Mouse (Mus musculus): ENCODE measurements around the gene Pde8b. TPM values are rescaled to one million over a fixed set of nuclear protein-coding genes. Genes with fewer than 3 reads are reported as not detected.
"Not testable (repeated sequence)": the region's sequence is repeated elsewhere in the genome, so short reads cannot be mapped to it uniquely, and the experiment has no call there.

The Pde8b gene
- polyA plus RNA-seq, 1 experiment: 7.4 TPM

DNA sequence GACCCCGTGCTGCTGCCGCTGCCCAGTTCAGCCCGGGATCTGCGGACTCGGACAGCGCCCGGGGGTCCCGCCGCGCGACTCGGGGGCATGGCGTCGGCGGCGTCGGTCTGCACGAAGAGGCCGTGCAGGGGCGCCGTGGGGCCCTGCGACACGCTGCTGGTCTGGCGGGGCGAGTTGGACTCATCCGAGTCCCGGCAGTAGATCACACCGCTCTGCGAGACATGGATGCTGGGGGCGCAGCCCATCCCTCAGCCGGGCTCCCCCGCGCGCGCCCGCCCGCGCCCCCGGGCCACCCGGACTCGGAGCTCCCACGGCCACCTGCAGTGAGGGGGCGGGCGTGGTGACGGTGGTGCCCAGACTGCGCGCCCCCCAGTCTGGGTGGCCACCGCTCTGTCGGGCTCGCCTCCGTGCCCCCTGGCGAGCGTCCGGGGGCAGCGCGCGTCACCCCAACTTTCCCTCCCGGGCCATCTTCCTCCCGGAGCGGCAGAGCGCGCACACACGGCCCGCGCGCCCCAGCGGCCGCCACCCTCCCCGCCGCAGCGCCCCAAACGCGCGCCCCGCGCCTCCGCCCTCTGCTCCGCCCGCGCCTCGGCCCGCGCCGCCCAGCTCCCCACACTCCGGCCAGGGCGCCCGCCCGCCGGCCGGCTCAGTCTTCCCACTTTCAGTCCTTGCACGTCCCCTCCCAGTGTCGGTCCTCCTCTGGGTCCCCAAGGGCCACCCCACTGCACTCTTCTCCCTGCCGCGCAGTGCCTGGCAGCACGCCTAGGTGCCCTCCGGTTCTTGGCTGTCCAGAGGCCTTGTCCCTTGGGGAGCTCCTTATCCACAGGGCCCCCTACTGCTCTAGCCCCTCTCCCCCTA, 27.3 kb downstream of the Pde8b start:
- no peak for DNase-seq (ENCODE audit: low read depth, low spot score)
- WGBS: 2% methylated on average over 95 of the region's 96 CpGs

DNA sequence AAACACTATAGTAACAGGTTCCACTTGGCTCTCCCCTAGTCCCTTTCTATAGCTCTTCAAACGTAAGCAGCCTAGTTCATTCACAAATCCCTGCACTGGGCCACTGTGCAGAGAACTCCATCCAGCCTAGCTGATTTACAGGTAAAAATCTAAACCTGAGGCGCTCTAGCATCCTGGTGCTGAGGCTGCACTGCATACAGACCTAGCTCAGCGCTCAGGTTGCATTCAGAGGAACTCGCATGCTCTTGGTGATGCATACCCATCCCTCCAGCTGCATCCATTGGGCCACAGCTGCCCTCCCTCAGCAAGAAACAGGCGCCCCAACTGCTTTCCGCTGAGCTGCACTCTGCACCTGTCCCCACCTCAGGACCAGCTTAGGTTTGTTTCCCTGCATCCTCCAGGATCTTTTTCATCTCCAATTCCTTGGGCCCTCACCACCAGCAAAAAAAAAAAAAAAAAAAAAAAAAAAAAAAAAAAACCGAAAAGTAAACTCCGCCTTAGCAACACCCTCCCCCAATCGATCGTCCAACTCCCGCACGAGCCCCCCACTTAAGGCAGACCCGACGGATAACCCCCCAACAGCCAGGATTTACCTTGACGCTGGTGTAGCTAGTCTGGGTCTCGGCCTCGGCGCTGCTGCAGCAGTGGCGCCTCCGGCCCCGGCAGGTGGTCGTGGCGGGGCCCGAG, 28.1 kb downstream of the Pde8b start:
- 15% methylated on average over 24 of the region's 24 CpGs for WGBS
- no peak for DNase-seq (ENCODE audit: low read depth, low spot score)

DNA sequence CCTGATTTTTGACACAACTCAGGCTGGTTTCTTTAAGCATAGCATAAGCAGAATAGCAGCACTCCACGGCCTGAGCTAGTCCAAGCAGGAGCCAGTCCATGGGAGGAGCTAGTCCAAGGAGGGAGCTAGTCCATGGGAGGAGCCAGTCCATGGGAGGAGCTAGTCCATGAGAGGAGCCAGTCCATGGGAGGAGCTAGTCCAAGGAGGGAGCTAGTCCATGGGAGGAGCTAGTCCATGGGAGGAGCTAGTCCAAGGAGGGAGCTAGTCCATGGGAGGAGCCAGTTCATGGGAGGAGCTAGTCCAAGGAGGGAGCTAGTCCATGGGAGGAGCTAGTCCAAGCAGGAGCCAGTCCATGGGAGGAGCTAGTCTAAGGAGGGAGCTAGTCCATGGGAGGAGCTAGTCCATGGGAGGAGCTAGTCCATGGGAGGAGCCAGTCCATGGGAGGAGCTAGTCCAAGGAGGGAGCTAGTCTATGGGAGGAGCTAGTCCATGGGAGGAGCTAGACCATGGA, 34.4 kb downstream of the Pde8b start:
- WGBS: 45% methylated on average over 1 of the region's 1 CpGs
- not testable (repeated sequence) for DNase-seq (ENCODE audit: low read depth, low spot score)

DNA sequence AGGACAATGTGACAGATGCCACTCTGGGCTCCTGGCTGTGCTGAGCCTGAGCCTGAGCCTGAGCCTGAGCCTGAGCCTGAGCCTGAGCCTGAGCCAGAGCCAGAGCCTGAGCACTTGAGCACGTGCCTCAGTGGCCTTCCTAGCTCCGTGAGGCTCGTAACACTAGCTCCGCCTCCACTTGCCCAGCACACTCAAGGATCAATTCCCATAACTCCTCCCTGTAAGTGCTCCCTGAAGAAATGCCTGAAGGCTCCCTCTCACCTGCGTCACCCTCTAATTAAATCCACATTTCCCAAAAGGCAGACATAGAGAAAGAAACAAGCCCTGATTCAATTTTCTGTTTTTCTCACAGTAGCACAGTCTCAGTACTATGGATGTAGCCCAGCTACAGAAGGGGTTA, 37.8 kb downstream of the Pde8b start:
- DNase-seq (ENCODE audit: low read depth, low spot score): no peak
- 81% methylated on average over 5 of the region's 5 CpGs for WGBS

DNA sequence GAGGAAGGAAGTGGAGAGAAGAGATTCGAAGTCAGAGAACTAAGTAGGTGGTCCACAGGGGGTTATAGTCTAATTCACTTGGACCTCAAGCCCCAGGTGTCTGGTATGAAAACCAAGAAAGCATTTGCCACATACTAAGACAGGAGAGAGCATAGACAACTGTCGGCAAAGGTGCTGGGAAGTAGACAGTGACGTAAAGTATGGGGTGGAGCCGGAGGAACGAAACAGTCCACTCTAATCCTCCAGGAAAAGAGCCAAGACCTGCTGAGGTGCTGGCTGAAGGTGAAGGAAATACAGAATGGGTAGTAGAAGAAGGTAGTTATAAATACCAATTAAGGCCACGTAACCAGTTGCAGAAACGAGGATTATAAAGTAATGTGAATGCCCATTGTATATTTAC, 42.8 kb downstream of the Pde8b start:
- peak; percentile 55 for DNase-seq (ENCODE audit: low read depth, low spot score)
- 33% methylated on average over 7 of the region's 7 CpGs for WGBS

DNA sequence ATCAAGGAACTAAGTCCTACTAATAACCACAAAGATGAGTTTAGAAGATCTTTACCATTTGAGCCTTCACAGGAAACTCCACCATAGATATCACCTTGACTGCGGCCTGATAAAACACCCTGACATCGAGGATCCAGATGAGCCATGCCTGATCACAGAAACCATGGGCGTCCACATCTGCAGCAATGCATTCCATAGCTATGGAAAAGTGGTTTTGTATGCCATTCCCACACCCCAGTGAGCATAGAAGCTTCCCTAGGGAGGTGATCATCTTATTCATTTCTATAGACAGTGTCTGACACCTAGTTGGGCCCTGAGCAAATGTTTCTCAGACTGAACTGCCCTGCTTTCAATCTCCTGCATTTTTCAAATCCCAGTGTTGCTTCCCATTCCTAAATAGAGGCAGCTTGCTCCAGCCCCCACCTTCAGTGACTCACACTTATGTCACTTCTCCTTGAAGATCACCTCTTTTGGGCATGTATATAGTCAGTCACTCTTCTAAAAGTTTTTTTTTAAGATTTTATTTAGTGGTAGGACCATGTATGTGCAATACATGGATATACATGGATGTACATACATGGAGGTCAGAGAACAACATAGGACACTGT, 47.9 kb downstream of the Pde8b start:
- DNase-seq (ENCODE audit: low read depth, low spot score): no peak
- WGBS: 95% methylated on average over 3 of the region's 3 CpGs

DNA sequence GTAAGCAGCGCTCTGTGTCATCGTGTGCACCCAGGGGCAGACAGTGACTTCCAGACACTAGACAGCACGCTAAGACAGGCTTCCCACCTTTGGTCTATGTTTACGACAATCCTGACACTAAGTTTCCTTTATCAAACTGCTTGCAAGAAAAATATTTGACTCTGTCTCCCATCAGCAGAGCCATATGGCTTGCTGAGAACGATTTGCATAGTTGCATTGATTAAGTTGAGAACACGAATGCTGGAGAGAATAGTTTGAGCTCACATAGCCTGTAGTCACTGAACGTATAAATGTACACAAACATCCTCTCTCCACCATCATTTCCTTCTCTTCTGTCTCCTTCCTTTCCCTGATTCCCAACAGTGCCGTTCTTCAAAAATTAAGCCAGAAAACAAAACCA, 49.3 kb downstream of the Pde8b start:
- WGBS: 67% methylated on average over 8 of the region's 8 CpGs
- no peak for DNase-seq (ENCODE audit: low read depth, low spot score)

DNA sequence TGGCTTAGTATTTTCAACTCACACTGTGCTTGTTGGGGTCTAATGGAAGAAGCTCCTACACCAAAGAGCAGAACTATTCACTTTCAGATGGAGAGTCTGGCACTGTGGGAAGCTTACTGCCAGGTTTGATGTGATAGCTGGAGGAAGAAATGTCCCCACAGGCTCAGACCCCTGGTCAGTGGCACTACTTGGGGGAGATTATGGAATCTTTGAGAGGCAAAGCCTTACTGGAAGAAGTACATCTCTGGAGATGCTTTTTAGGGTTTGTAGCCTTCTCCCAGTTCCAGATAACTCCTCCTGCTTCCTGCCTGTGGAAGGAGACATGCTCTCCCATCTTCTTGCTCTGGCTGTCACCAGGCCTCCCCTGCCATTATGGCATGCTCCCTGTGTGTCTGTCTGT, 50.1 kb downstream of the Pde8b start:
- DNase-seq (ENCODE audit: low read depth, low spot score): no peak

DNA sequence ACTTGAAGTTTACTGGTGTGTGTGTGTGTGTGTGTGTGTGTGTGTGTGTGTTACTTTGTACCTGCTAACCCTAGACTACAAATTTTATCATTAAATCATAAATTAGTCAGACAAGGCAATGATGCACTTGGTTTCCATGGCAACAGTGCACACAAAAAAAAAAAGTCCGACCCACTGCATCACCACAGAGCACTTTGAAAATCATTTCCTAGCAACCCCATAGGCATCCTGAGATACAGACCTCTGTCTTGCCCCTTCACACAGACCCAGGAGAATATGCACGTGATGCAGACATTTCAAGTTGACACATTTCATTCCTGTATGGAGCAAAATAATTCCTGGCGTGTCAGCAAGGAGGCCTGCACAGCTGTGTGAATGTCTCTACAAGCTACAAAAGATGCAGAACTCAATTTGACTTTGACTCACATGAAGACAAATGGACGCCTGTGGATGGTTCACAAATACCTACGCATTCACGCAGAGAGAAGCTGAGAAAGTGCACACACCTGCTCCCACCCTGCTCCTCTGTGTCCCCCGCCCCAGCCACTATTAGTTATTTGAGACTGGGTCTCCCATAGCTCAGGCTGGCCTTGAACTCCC, 53.9 kb downstream of the Pde8b start:
- DNase-seq (ENCODE audit: low read depth, low spot score): no peak
- WGBS: 84% methylated on average over 7 of the region's 7 CpGs

DNA sequence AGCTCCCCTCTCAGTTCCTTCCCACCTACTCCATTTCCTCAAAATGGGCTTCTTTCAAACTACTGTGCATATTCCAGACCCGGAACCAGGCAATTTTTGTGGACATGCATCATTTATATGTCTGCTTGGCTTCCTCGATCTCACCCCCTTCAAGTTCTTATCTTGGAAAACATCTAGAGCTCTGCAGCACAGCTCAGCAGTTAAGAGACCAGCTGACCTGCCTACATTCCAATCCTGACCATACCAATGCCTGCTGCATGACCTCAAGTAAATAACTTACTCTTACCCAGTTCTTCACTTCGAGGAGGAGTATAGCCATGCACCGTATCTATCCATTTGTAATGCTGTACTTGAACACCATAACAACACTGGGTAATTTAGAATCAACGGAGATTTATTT, 58.2 kb downstream of the Pde8b start:
- 72% methylated on average over 5 of the region's 5 CpGs for WGBS
- DNase-seq (ENCODE audit: low read depth, low spot score): no peak

DNA sequence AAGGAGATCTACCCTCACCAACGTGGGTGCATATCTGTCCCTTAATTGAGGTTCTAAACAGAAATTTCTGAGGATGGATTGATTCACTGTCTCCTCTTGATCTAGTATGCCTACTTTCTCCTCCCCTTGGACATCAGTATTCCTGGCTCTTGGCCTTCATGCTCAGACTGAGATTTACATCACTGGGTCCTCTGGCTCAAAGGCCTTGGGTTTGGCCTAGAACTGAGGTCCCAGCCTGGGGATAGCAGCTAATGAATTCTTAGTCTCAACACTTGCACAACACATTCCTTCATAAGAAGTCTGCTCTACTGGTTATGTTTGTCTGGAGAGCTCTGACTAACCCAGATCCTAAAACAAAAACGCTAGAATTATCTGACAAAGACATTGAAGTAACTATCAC, 61.0 kb downstream of the Pde8b start:
- DNase-seq (ENCODE audit: low read depth, low spot score): no peak
- WGBS: 75% methylated on average over 2 of the region's 2 CpGs

DNA sequence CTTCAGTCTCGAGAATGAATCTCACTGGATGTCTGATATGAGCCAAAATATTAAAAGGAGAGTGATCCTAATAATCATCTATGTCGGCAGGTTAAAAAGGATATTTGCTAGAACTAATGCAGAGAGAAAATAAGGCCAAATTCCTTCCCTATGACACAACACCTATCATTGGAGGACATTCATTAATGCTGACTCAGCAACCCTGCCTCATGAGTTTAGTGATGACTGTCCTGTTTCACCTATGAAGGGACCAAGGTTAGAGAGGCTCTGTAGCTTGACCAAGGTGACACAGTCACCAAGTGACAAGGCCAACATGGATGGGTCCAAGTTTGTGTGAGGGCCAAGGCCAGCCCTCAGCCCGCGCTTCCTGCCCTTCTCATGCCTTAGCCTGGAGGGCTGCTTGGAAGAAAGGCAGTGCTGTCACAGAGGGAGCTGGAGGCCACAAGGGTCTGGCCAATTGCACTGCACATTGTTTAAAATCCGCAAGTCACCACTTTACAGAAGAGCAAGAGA, 62.9 kb downstream of the Pde8b start:
- 93% methylated on average over 5 of the region's 5 CpGs for WGBS
- DNase-seq (ENCODE audit: low read depth, low spot score): no peak

DNA sequence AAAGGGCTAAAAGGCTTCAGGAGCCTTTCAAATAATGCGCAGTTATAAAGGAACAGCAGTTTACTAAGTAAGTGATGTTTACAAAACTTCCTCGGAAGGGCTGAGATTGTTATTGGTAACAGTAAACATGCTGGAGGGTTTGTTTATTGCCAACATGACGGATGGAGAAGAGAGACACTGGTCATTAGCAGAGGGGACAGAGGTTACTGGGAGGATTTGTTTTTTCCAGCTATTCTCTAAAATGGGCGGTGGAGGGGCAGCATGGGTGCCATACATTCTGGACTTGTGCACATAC, 63.4 kb downstream of the Pde8b start:
- DNase-seq (ENCODE audit: low read depth, low spot score): no peak
- 76% methylated on average over 4 of the region's 4 CpGs for WGBS

DNA sequence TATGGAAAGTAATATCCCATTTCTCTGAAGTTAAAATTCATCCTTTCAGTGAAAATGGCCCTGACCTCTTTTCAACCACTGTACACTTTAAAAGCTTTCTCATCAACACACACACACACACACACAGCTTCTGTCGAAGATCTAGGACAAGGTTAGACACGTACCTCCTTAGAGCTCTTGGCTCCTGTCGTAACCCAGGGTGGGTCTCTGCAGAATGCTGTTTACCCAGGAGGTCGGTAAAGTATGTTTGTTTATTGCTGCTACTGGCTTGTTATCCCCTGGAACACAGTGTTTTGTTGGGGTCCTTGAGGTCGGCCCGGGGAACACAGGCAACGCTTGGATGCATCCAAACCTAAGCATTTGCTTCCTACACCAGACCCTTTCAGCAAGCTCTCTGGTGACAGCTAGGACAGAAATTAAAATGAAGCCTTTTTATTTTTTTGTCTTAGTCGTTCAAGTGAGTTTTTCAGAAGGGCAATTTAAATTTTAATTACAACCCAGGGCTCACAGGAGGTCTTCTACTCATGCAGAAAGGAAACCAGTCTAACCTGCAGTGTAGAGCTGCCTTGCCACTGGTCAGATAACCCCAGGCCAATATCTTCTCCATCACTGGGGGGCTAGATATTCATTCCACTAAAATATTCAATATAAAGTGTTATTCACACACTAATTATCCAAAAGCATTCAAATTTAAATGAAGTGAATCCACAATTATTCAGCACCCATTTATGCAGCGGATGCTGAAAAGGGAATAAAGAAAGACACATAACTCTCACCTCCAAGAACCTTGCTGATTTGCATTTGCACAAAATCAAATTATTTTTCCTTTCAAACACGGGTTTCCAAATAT, 64.0 kb downstream of the Pde8b start:
- DNase-seq (ENCODE audit: low read depth, low spot score): no peak
- 43% methylated on average over 10 of the region's 10 CpGs for WGBS

DNA sequence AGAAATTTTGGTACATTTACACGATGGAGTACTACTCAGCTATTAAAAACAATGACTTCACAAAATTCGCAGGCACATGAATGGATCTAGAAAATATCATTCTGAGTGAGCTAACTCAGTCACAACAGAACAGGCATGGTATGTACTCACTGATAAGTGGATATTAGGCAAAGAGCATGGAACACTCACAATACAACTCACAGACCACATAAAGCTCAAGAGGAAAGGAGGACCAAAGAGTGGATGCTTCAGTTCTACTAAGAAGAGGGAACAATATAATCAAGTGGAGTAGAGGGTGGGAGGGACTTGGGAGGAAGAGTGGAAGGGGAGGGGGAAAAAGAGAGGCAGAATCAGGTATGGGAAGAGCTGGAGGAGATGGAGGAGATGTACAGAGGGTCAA, 66.5 kb downstream of the Pde8b start:
- WGBS: 94% methylated on average over 2 of the region's 2 CpGs
- no peak for DNase-seq (ENCODE audit: low read depth, low spot score)

DNA sequence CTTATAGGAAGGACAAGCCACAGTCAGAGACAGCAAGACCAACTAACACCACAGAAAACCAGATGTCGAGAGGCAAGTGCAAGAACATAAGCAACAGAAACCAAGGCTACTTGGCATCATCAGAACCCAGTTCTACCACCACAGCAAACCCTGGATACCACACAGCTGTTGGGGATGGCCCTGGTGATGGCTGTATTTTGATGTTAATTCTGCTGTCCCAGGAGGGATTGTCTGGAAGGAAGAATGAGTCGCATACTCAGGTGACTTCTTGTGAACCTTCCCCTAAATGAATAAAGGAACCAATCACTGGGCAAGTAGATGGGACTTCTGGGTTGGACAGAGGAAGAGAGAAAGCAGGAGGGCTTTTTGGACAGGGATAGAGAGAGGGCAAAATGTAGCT, 69.9 kb downstream of the Pde8b start:
- 92% methylated on average over 2 of the region's 2 CpGs for WGBS
- DNase-seq (ENCODE audit: low read depth, low spot score): no peak

DNA sequence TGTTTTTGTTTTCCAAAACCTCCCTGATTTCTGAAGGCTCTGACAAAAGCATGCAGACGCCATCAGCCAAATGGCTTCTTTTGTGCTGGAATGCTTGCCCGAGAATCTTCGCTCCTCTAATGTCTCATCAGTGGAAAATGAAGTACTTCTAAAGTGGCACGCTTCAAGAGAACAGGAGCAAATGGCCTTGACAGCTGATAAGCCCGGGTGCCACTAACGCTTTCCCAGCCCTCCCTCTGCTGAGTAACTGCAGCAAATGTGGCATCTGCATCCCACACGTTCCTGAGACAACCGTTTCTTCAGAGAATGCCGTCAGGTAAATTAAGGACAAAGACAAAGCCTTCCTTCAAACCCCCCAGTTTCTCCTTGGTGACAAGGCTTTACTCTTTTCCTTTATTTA, 72.8 kb downstream of the Pde8b start:
- DNase-seq (ENCODE audit: low read depth, low spot score): no peak
- 73% methylated on average over 9 of the region's 9 CpGs for WGBS

DNA sequence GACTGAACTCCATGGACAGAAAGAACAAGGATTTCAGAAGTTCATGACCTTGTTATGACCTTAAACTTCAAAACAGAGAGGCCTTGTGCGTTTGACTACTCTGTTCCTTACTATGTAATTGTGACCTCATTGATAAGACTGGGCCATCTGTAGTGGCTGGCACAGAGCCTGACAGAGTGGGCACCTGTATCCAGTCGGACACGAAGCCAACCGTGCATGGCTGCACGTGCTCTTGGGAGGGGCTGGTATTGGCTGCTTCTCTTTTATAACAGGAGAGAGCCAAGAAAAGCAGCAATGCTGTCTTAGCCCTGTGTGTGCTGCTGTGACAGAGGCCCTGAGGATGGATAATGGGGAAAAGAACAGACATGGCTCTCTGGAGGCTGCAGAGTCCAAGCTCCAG, 73.7 kb downstream of the Pde8b start:
- 38% methylated on average over 5 of the region's 5 CpGs for WGBS
- DNase-seq (ENCODE audit: low read depth, low spot score): no peak

DNA sequence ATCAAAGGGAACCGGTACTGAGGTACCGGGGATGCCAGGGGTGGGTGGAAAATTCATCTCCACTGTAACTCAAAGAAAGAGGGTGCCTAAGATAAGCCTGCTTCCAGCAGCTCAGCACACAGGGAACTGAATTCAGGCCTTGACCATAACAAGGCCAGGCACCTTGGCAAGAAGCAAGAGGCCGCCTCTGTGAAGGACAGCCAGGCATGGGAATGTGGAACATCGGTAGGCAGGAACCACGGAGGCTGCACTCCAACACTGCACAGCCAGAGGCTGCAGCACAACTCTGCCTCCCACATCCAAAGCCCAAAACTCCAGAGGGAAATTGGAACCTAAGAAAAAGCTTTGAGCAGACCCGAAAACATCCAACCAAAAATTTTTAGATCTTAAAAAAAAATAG, 75.9 kb downstream of the Pde8b start:
- DNase-seq (ENCODE audit: low read depth, low spot score): no peak
- 78% methylated on average over 6 of the region's 6 CpGs for WGBS

DNA sequence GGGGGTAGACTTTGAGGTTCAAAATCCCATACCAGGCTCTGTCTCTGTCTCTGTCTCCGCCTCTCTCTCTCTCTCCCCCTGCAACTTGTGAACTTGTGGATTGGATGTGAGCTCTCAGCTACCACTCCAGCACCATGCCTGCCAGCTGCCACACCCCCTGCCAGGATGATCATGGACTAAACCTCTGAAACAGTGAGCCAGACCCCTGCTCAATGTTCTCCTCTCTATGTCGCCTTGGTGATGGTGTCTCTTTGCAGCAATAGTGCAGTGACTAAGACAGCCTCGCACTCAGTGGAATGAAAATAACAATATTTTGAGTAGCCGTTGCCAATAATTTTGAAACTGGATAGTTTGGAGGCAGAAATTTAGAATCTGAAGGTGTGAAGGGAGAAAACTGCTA, 77.8 kb downstream of the Pde8b start:
- DNase-seq (ENCODE audit: low read depth, low spot score): no peak
- 95% methylated on average over 4 of the region's 4 CpGs for WGBS

Data from large intestine, adult 2 months (tissue).